Mouse (Mus musculus) hindbrain, embryonic 15.5 days (tissue): Measurements from ENCODE around the gene Nova2. TPM values are rescaled to one million over a fixed set of nuclear protein-coding genes. Genes with fewer than 3 reads are reported as not detected.

ENCODE experiments used
- ATAC-seq: fragments of 200-750 bp; cut with Nextera tagmentation; 2 replicates; pipeline ENCODE4 v1.8.0; 2017; ENCODE audit warnings: low read depth, moderate number of reproducible peaks, moderate TSS enrichment; ENCODE audit not compliant: low FRiP score
- H3K27ac ChIP-seq: fragments of 300-500 bp; sonication (generic); replicated peaks from 2 replicates; pipeline ENCODE4 v1.5.1; 2015; ENCODE audit warnings: mild to moderate bottlenecking, inconsistent platforms
- H3K27me3 ChIP-seq: fragments of 300-500 bp; sonication (generic); 2 replicates; pipeline ENCODE4 v1.6.1; 2015; ENCODE audit warnings: control low read depth, inconsistent platforms
- H3K36me3 ChIP-seq: fragments of 300-500 bp; sonication (generic); 2 replicates; pipeline ENCODE4 v1.6.1; 2015; ENCODE audit warnings: control low read depth, inconsistent platforms
- H3K4me1 ChIP-seq: fragments of 300-500 bp; sonication (generic); replicated peaks from 2 replicates; pipeline ENCODE4 v1.6.1; 2015; ENCODE audit warnings: control low read depth, inconsistent platforms
- H3K4me2 ChIP-seq: fragments of 300-500 bp; sonication (generic); 2 replicates; pipeline ENCODE4 v1.6.1; 2015; ENCODE audit warnings: moderate library complexity, mild to moderate bottlenecking, inconsistent platforms
- H3K4me3 ChIP-seq: fragments of 300-500 bp; sonication (generic); 2 replicates; pipeline ENCODE4 v1.5.1; 2015; ENCODE audit warnings: mild to moderate bottlenecking, inconsistent platforms
- H3K9ac ChIP-seq: fragments of 300-500 bp; sonication (generic); 2 replicates; pipeline ENCODE4 v1.6.1; 2015; ENCODE audit warnings: inconsistent platforms
- H3K9me3 ChIP-seq: fragments of 300-500 bp; sonication (generic); 2 replicates; pipeline ENCODE4 v1.6.1; 2016; ENCODE audit warnings: control low read depth, inconsistent platforms
- WGBS: fragments of 180-500 bp; shearing (Covaris S2); methylation state at CpG from one replicate; pipeline ENCODE4 v1.1.7; 2015; 5-methylcytosine and 5-hydroxymethylcytosine counted together
- polyA plus RNA-seq: library from polyadenylated mRNA; unstranded; fragments of >200 nt; fragmentation: Nextera tagmentation; extraction: Ambion mirVana; gene quantifications from 2 replicates; pipeline ENCODE4 v1.2.1, GENCODE M21; 2015

Nova2 gene
- polyA plus RNA-seq, 1 experiment from 2014 or later = 12.5 TPM

DNA sequence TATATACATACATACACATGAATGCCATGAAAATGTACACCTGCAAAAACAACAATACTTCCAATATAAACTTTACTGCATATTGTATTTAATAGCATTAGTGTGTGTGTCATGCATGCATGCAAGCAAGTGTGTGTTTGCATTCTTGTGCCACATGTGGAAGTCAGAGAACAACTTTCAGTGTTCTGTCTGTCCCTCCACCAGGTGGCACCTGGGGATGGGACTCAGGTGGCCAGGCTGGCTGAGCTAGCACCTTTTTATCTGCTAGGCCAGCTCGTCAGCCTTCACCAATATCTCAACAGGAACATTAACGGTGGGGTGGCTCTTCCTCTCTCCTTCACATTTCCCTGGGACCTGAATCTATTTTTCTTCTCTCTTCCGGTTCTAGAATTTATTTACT is 23.2 kb upstream of the Nova2 start:
- Histone ChIP-seq H3K4me3 (no peak overlapping the region), H3K9ac (no peak overlapping the region), H3K4me1 (no peaks in the 10 kb centered on the region), H3K4me2 (no peak overlapping the region), H3K27me3 (no peaks in the 10 kb centered on the region), H3K27ac (no peak overlapping the region), H3K36me3 (no peaks in the 10 kb centered on the region), H3K9me3 (no peaks in the 10 kb centered on the region)
- WGBS = 75% methylated on average over 3 of the region's 3 CpGs
- ATAC-seq = no peak

DNA sequence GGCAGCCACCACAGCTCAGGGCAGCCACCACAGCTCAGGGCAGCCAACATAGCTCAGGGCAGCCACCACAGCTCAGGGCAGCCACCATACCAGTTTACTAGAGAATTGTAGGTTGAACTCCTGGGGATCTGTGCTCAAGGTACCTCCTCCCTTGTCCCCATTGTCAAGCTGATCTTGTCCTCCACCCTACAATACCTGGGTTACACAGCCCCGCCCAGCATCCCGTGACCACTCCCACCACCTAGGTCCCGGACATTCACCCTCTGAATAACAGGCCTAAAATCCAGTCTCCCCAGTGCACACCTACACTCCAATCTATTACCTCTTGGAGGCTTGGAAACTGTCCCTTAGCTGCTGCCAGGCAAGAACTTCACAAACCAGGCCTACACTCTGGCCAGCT is 20.7 kb upstream of the Nova2 start:
- Histone ChIP-seq H3K27ac (no peak overlapping the region), H3K4me3 (no peak overlapping the region), H3K4me1 (peaks cover 14% of the 10 kb centered on the region), H3K27me3 (no peaks in the 10 kb centered on the region), H3K36me3 (no peaks in the 10 kb centered on the region), H3K9me3 (no peaks in the 10 kb centered on the region), H3K4me2 (no peak overlapping the region), H3K9ac (no peak overlapping the region)
- no peak for ATAC-seq
- WGBS = 75% methylated on average over 3 of the region's 3 CpGs

DNA sequence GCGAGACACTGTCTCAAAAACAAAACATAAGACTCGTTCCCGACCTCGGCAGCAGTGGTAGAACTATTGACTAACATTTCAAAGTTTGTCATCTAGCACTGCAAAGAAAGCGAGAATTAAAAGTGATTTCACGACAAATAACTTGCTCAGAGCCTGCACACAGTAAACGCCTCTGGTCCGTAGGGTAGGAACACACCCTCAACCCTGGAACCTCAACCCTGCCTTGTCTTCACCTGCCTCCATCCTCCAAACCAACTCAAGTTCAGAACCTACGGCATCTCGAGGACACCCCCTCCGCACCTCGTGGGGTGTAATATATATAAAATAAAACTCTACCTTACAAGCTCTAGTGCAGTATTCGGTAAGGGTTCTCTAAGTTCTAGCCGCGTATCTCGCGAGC is 15.9 kb upstream of the Nova2 start:
- peak overlapping the region; percentile 70 for H3K4me3 ChIP-seq
- no peaks in the 10 kb centered on the region for H3K36me3 ChIP-seq
- peak overlapping the region; percentile 39 for H3K9ac ChIP-seq
- no peak overlapping the region for H3K27ac ChIP-seq
- peak overlapping the region; percentile 74 for H3K4me2 ChIP-seq
- H3K4me1 ChIP-seq = peaks cover 20% of the 10 kb centered on the region
- 7% methylated on average over 17 of the region's 17 CpGs for WGBS
- H3K9me3 ChIP-seq = no peaks in the 10 kb centered on the region
- ATAC-seq = peak; percentile 27; the same call in 1 of the 2 replicates
- H3K27me3 ChIP-seq = no peaks in the 10 kb centered on the region

DNA sequence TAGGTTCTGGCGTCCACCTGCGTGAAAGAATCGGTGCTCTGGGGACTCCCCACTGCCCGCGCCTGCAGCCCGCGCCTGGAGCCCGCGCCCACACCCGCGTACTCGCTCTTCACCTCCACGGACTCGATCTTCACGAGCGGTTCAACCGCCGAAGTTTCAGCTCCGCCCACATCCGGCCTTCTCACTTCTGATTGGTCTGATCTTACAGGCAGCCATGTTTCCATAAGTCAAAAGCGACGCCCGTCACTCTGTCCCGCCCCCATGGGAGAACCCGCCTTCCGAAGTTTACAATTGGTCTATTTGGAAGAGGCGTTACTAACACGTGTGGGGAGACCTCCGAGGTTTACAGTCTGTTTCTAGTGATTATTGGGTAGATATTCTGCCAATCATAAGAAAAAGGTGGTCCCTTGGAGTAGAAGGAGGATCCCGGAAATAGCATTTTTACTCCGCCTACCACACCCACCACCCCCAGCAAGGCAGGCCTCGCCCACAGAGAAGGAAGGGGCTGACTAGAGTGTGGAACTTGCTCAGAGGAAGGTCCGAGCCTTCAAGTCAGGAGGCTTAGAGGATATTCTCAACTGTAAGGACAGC is 15.4 kb upstream of the Nova2 start, which contains the start of gene Ccdc61:
Ccdc61 (minus strand) TSS at position 175 of the 591 bp plus-strand sequence.
- peak; percentile 99 for ATAC-seq
- Histone ChIP-seq H3K9ac (peak within 1 kb of the TSS; percentile 39), H3K9me3 (no peaks in the 10 kb centered on the region), H3K4me1 (peaks cover 20% of the 10 kb centered on the region), H3K4me3 (peak within 1 kb of the TSS; percentile 70), H3K4me2 (peak within 1 kb of the TSS; percentile 74), H3K27me3 (no peaks in the 10 kb centered on the region), H3K27ac (peak within 1 kb of the TSS; percentile 46), H3K36me3 (no peaks in the 10 kb centered on the region)
- WGBS = 0% methylated on average over 33 of the region's 33 CpGs

DNA sequence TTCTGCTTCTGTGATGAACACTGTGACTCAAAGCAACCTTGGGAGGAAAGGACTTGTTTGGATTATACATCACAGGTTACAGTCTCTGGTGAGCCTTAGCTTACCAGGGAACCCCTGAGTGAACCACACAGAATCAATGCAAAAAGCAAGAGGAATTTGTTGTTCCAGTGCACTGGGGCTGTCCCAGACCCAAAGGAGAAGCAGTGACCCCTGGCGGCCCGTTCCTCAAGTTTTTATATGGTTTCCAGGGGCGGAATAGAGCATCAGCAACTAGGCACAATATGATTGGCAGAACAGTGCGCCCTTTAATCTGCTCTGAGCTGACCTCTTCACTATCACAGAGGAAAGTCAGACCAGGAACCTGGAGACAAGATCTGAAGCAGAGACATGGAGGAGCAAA is 9.4 kb upstream of the Nova2 start:
- Histone ChIP-seq H3K4me1 (peaks cover 8% of the 10 kb centered on the region), H3K27me3 (no peaks in the 10 kb centered on the region), H3K36me3 (no peaks in the 10 kb centered on the region), H3K27ac (no peak overlapping the region), H3K9ac (no peak overlapping the region), H3K4me2 (no peak overlapping the region), H3K4me3 (no peak overlapping the region), H3K9me3 (no peaks in the 10 kb centered on the region)
- 68% methylated on average over 4 of the region's 4 CpGs for WGBS
- no peak for ATAC-seq

DNA sequence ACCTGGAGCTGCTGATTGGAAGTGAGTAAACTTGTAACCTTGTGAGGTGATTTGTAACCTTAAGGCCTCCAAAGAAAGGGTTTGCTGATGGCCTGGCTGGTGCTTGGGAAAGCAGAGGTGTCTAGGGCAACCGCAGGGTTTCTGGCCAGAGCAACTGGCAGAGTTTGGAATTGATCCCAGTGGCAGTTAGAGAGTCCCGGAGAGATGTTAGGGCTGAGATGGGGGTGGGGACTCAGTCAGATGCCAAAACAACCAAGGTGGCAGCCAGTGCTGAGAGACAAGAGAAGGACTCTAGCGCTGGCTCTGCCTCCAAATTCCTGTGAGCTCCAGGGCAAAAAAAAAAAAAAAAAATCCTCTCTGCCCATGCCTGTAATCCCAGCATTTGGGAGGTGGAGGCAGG is 7.8 kb upstream of the Nova2 start:
- Histone ChIP-seq H3K27me3 (no peaks in the 10 kb centered on the region), H3K27ac (no peak overlapping the region), H3K4me3 (no peak overlapping the region), H3K9me3 (no peaks in the 10 kb centered on the region), H3K9ac (no peak overlapping the region), H3K4me1 (peaks cover 23% of the 10 kb centered on the region), H3K36me3 (no peaks in the 10 kb centered on the region), H3K4me2 (no peak overlapping the region)
- 48% methylated on average over 3 of the region's 3 CpGs for WGBS
- no peak for ATAC-seq

DNA sequence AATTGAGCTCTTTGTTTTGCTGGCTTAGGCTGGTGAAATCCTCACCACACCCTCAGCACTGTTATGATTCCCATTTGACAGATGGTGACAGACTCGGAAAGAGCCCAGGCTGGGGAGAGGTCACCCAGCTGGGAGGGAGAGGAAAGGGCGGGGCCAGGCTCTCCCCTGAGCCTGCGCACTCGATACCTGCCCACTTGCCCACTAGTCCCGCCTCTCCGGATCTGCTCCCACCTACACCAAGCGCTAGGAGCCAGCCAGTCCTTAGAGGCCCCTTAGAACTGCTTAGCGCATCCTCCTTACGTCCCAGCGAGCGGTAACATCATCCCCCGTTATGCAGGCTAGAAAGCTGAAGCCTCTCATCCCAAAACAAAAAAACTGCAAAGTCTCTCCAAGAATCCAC is 4.6 kb upstream of the Nova2 start:
- Histone ChIP-seq H3K4me1 (peaks cover 45% of the 10 kb centered on the region), H3K9me3 (no peaks in the 10 kb centered on the region), H3K4me3 (peak overlapping the region; percentile 9), H3K27ac (peak overlapping the region; percentile 77), H3K36me3 (no peaks in the 10 kb centered on the region), H3K4me2 (peak overlapping the region; percentile 48), H3K9ac (peak overlapping the region; percentile 31), H3K27me3 (no peaks in the 10 kb centered on the region)
- 0 out of 2 replicates have a peak, but pooled peaks have one; percentile 12 for ATAC-seq
- 2% methylated on average over 12 of the region's 12 CpGs for WGBS

DNA sequence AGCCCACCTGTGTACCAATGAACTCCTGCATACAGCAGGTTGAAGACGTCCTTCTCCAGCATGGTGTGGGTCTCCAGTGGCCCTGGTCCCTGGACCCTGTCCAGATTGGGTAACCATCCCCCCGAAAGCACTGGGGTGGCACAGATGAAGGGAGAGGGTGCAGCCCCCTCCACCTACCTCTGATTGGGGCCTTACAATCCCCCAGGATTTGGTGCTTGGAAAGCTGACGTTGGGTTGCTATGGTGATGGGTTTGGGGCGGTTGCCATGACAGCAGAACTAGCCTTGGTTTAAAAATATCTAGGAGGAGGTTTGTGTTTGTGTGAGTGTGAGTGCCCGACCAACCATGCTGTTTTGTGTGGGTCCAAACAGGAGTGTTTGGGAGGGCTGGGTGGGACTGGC is 2.9 kb upstream of the Nova2 start:
- Histone ChIP-seq H3K4me1 (peaks cover 52% of the 10 kb centered on the region), H3K4me2 (peak overlapping the region; percentile 74), H3K36me3 (no peaks in the 10 kb centered on the region), H3K9me3 (no peaks in the 10 kb centered on the region), H3K4me3 (no peak overlapping the region), H3K27me3 (no peaks in the 10 kb centered on the region), H3K9ac (no peak overlapping the region), H3K27ac (peak overlapping the region; percentile 96)
- peak; percentile 10; the same call in 1 of the 2 replicates for ATAC-seq
- WGBS = 7% methylated on average over 5 of the region's 5 CpGs

DNA sequence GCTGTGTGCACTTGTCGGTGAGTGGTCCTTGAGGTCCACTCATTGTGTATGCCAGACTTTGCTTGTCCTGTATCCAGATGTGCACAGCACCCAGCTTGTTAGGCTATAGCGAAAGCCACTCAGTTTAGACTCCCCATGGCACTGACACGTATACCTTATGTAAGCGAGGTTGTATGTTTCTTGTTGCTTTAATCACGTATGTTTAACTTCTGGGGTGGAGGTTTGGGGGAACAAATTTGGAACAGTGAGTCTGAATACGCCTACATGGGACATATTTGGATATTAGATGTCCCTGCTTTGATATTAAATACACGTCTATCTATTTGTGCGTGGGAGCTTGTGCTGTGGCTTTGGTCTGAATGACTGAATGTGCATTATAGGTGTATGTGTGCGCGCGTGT is 2.4 kb upstream of the Nova2 start:
- Histone ChIP-seq H3K4me2 (peak overlapping the region; percentile 74), H3K9ac (peak overlapping the region; percentile 24; the same call in 1 of the 2 replicates), H3K27ac (peak overlapping the region; percentile 96), H3K27me3 (no peaks in the 10 kb centered on the region), H3K9me3 (no peaks in the 10 kb centered on the region), H3K4me3 (0 out of 2 replicates have a peak overlapping the region, but pooled peaks have one; percentile 95), H3K4me1 (peaks cover 57% of the 10 kb centered on the region), H3K36me3 (no peaks in the 10 kb centered on the region)
- no peak for ATAC-seq
- WGBS = 51% methylated on average over 11 of the region's 11 CpGs

DNA sequence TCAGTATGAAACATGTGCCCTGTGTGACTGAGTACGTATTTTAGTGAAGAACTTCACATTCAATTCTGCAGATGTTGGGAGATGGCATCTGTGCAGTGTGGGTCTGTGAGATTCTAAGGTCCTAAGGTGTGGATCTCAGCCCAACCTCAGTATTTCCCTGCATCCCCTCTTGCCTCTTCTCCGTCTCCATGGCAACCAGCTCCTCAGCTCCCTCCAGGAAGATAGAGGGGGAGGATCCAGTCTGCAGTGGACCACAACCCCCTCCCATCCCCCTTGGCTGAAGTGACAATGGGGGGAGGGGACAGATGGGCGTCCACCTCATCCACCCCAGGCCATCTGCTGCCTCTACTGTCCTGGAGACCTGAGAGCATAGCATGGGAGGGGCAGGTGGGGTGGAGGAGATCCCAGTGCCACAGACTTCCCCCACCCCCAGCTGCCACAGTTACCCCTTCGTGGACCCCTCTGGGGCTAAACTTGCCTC is 1.9 kb upstream of the Nova2 start:
- 9% methylated on average over 4 of the region's 4 CpGs for WGBS
- peak; percentile 10 for ATAC-seq
- no peaks in the 10 kb centered on the region for H3K27me3 ChIP-seq
- H3K36me3 ChIP-seq = no peaks in the 10 kb centered on the region
- peaks cover 61% of the 10 kb centered on the region for H3K4me1 ChIP-seq
- H3K4me2 ChIP-seq = peak overlapping the region; percentile 74
- H3K4me3 ChIP-seq = peak overlapping the region; percentile 95; the same call in 1 of the 2 replicates
- H3K9ac ChIP-seq = peak overlapping the region; percentile 24
- no peaks in the 10 kb centered on the region for H3K9me3 ChIP-seq
- H3K27ac ChIP-seq = peak overlapping the region; percentile 96

DNA sequence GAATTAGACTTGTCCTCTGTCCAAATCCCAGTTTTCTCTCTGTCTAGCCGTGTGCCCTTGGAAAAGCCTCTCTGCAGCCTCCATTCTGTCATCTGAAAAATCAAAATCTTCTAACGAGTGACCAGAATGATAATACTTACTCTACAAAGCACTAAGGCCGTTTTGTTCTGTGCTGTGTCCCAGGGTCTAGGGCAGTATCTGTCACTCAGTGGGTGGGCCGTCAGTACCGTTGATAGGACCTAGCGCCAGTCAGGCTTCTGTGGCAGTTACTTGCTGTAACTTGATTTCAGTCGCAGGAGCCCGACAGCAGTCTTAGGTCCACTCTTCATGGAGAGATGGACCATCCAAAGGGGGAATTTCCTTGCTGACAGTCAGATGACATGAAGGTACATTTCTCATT is 1.4 kb upstream of the Nova2 start:
- Histone ChIP-seq H3K27me3 (no peaks in the 10 kb centered on the region), H3K9ac (peak overlapping the region; percentile 24; the same call in 1 of the 2 replicates), H3K4me1 (peaks cover 67% of the 10 kb centered on the region), H3K4me3 (peak overlapping the region; percentile 95; the same call in 1 of the 2 replicates), H3K9me3 (no peaks in the 10 kb centered on the region), H3K36me3 (no peaks in the 10 kb centered on the region), H3K27ac (peak overlapping the region; percentile 96), H3K4me2 (peak overlapping the region; percentile 74)
- 5% methylated on average over 8 of the region's 8 CpGs for WGBS
- no peak for ATAC-seq

DNA sequence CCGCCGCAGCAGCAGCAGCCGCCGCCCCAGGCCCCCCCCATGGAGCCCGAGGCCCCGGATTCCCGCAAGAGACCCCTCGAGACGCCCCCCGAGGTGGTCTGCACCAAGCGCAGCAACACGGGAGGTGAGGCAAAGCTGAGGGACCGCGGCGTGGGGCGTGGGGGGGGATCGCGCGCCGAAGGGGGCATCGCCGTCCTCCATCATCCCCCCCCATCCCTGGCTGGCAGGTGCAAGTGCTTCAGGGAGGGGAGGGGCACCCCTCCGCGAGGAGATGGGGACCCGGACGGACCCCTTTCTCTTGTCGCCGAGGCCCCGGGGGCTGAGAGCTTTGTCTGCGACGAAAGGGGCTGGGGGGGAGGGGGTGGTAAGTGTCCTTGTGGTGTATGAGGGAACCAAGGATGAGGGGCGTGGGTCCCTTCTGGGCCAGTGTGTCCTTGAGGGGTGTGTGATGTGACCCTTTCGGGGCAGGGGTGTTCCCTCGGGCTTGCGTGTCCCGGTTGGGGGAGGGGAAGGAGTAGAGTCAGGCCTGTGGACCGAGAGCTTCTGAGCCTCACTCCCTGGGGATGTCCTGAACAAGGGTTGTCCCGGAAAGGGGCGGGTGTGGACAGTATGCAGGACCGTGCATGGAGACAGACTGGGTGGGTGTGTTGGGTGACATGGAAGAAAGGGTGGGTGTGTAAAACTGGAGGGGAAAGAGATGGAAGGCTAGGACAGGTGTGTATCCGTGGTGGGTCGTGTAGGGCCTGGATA is 528 bp downstream of the Nova2 start:
- WGBS = 1% methylated on average over 37 of the region's 42 CpGs
- no peaks in the 10 kb centered on the region for H3K27me3 ChIP-seq
- H3K36me3 ChIP-seq = no peaks in the 10 kb centered on the region
- peak overlapping the region; percentile 96 for H3K27ac ChIP-seq
- H3K4me1 ChIP-seq = peaks cover 73% of the 10 kb centered on the region
- H3K9me3 ChIP-seq = no peaks in the 10 kb centered on the region
- H3K9ac ChIP-seq = peak overlapping the region; percentile 100
- peak overlapping the region; percentile 95 for H3K4me3 ChIP-seq
- H3K4me2 ChIP-seq = peak overlapping the region; percentile 74
- ATAC-seq = peak; percentile 29
